Mouse (Mus musculus): ENCODE measurements around the gene Gm28374.

DNA sequence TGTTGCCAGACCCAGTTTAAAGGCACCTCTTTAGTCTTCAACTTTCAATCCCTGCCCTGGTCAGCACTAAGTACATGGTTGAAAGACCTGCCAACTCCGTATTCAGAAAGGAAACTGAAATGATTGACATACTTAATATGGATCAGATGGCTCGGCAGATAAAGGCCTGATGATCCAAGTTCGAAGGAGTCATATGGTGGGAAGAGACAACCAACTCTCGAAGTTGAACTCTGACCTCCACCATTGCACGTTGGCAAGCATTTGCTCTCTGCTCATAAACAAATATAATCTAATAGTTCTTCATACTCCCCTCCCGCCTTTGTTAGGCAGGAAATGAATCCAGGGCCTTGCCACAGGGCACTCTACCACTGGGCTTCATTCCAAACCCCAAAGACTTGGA, 53.1 kb downstream of the Gm28374 start:
- TF ChIP-seq POLR2A (IDR thresholded peaks at IDR 0.05; ENCODE audit: low read depth, low read length) (no peak), CTCF (IDR thresholded peaks at IDR 0.05; ENCODE audit: borderline replicate concordance, insufficient read depth, low read length) (no peak)
